Mouse (Mus musculus) hindbrain, embryonic 15.5 days (tissue): Measurements from ENCODE around the gene Snd1. TPM values are rescaled to one million over a fixed set of nuclear protein-coding genes. Genes with fewer than 3 reads are reported as not detected.

Source experiments
- ATAC-seq: fragments of 200-750 bp; cut with Nextera tagmentation; 2 replicates; pipeline ENCODE4 v1.8.0; 2017; ENCODE audit warnings: low read depth, moderate number of reproducible peaks, moderate TSS enrichment; ENCODE audit not compliant: low FRiP score
- H3K27ac ChIP-seq: fragments of 300-500 bp; sonication (generic); replicated peaks from 2 replicates; pipeline ENCODE4 v1.5.1; 2015; ENCODE audit warnings: mild to moderate bottlenecking, inconsistent platforms
- H3K27me3 ChIP-seq: fragments of 300-500 bp; sonication (generic); 2 replicates; pipeline ENCODE4 v1.6.1; 2015; ENCODE audit warnings: control low read depth, inconsistent platforms
- H3K36me3 ChIP-seq: fragments of 300-500 bp; sonication (generic); 2 replicates; pipeline ENCODE4 v1.6.1; 2015; ENCODE audit warnings: control low read depth, inconsistent platforms
- H3K4me1 ChIP-seq: fragments of 300-500 bp; sonication (generic); replicated peaks from 2 replicates; pipeline ENCODE4 v1.6.1; 2015; ENCODE audit warnings: control low read depth, inconsistent platforms
- H3K4me2 ChIP-seq: fragments of 300-500 bp; sonication (generic); 2 replicates; pipeline ENCODE4 v1.6.1; 2015; ENCODE audit warnings: moderate library complexity, mild to moderate bottlenecking, inconsistent platforms
- H3K4me3 ChIP-seq: fragments of 300-500 bp; sonication (generic); 2 replicates; pipeline ENCODE4 v1.5.1; 2015; ENCODE audit warnings: mild to moderate bottlenecking, inconsistent platforms
- H3K9ac ChIP-seq: fragments of 300-500 bp; sonication (generic); 2 replicates; pipeline ENCODE4 v1.6.1; 2015; ENCODE audit warnings: inconsistent platforms
- H3K9me3 ChIP-seq: fragments of 300-500 bp; sonication (generic); 2 replicates; pipeline ENCODE4 v1.6.1; 2016; ENCODE audit warnings: control low read depth, inconsistent platforms
- WGBS: fragments of 180-500 bp; shearing (Covaris S2); methylation state at CpG from one replicate; pipeline ENCODE4 v1.1.7; 2015; 5-methylcytosine and 5-hydroxymethylcytosine counted together
- polyA plus RNA-seq: library from polyadenylated mRNA; unstranded; fragments of >200 nt; fragmentation: Nextera tagmentation; extraction: Ambion mirVana; gene quantifications from 2 replicates; pipeline ENCODE4 v1.2.1, GENCODE M21; 2015

Gene Snd1
- polyA plus RNA-seq, 1 experiment from 2014 or later, result 76.4 TPM

DNA sequence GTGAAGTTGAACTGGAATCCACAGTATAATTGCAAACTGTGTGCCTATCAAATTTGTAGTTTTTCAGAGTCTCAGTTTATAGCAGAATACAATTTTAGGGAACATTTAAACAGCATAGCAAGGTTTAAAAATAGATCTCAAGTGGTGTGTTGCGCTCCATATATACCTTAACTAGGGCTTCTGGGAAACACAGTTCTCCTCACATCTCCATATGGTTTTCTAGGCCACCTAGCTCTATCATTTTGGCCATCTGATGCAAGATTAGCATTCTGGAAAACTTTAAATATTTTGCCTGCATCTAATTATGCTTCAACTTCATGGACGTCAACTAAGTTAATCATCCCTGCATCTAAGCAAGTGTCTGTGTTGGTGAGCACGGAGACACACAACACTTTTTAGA is 107.9 kb downstream of the Snd1 start:
- 96% methylated on average over 3 of the region's 3 CpGs for WGBS
- H3K9me3 ChIP-seq, result no peaks in the 10 kb centered on the region
- no peak overlapping the region for H3K4me2 ChIP-seq
- no peaks in the 10 kb centered on the region for H3K27me3 ChIP-seq
- H3K9ac ChIP-seq, result no peak overlapping the region
- H3K27ac ChIP-seq, result no peak overlapping the region
- no peaks in the 10 kb centered on the region for H3K36me3 ChIP-seq
- ATAC-seq, result no peak
- H3K4me3 ChIP-seq, result no peak overlapping the region
- no peaks in the 10 kb centered on the region for H3K4me1 ChIP-seq

- H3K4me1 ChIP-seq, result no peaks in the 10 kb centered on the region
- no peak for ATAC-seq
- H3K27ac ChIP-seq, result no peak overlapping the region
- no peak overlapping the region for H3K4me3 ChIP-seq
- H3K9ac ChIP-seq, result no peak overlapping the region
- H3K36me3 ChIP-seq, result no peaks in the 10 kb centered on the region
- no peaks in the 10 kb centered on the region for H3K9me3 ChIP-seq
- no peak overlapping the region for H3K4me2 ChIP-seq
- no peaks in the 10 kb centered on the region for H3K27me3 ChIP-seq
- 89% methylated on average over 2 of the region's 2 CpGs for WGBS
Measured at GRCm38 (mm10) chr6:28583399-28583798, 108.5 kb downstream of the Snd1 start.

GRCm38 (mm10) chr6:28586806-28587205 is 111.9 kb downstream of the Snd1 start:
- Histone ChIP-seq H3K9me3 (no peaks in the 10 kb centered on the region), H3K27me3 (no peaks in the 10 kb centered on the region), H3K36me3 (no peaks in the 10 kb centered on the region), H3K4me3 (no peak overlapping the region), H3K9ac (no peak overlapping the region), H3K27ac (no peak overlapping the region), H3K4me2 (no peak overlapping the region), H3K4me1 (0 out of 2 replicates have a peak, but pooled peaks cover 4% of the 10 kb centered on the region)
- ATAC-seq, result no peak
- 70% methylated on average over 3 of the region's 3 CpGs for WGBS

DNA sequence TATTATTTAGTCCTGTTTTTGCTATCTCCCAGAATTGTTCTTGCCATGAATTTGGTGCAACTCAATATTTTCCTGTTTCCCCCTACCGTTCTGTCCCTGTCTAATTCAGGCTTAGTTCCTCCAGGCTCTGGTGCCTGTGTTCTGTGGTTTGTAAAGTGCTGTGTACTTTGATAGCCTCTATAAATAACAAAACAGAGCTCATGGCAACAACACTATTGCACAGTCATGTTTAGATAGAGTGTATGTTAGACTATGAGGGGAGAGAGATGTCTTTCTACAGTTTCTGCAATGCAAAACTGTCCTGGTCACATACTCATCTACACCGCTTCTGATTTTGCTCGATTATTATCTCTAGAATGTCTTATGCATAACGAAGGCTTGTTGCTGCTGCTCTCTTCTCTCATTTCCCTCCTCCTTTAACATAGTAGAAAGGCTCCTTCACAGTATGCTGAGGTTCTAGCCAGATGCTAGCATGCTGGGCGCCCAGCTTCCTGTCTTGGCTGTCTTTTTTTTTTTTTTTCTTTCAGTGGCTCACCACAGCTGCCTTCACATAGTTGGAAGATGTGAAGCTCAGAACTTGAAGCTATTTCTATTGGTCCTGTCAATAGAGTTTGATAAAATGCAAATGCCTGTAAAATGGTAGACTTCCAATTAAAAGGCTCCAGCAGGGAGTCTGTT is 113.7 kb downstream of the Snd1 start:
- 0 out of 2 replicates have a peak overlapping the region, but pooled peaks have one; percentile 2 for H3K27ac ChIP-seq
- H3K36me3 ChIP-seq, result no peaks in the 10 kb centered on the region
- H3K4me2 ChIP-seq, result no peak overlapping the region
- 0 out of 2 replicates have a peak, but pooled peaks cover 4% of the 10 kb centered on the region for H3K4me1 ChIP-seq
- H3K9me3 ChIP-seq, result no peaks in the 10 kb centered on the region
- no peak overlapping the region for H3K9ac ChIP-seq
- H3K4me3 ChIP-seq, result no peak overlapping the region
- WGBS, result 83% methylated on average over 5 of the region's 5 CpGs
- no peaks in the 10 kb centered on the region for H3K27me3 ChIP-seq
- no peak for ATAC-seq

DNA sequence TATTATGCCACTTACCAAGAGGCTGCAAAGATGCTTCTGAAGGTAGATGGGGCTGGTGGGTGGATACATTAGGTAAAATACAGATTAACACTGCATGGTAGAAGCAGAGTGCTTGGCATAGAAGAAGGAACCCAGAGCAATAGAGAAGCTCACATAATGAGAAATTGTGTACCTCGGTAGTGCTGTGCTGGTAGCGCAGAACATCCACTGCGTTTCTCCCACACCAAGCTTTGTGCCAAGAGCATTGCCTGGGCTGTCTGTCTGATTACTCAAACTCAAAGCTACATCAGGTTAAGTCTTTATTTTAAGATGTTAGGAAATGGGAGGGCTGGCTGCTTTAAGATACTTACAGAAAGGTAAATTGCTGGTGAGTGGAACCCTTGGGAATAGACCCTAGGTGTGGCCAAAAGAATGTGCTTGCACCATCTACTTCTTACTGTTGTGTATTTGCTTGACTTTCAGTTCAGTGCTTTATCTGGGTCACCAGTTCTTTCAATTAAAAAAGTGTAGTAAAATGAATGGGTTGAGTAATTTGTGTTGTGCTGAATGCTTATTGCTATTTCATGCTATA is 117.5 kb downstream of the Snd1 start:
- H3K4me1 ChIP-seq, result 0 out of 2 replicates have a peak, but pooled peaks cover 4% of the 10 kb centered on the region
- H3K27ac ChIP-seq, result no peak overlapping the region
- no peak overlapping the region for H3K4me3 ChIP-seq
- no peak overlapping the region for H3K9ac ChIP-seq
- ATAC-seq, result no peak
- H3K36me3 ChIP-seq, result no peaks in the 10 kb centered on the region
- 91% methylated on average over 3 of the region's 3 CpGs for WGBS
- H3K4me2 ChIP-seq, result no peak overlapping the region
- no peaks in the 10 kb centered on the region for H3K27me3 ChIP-seq
- no peaks in the 10 kb centered on the region for H3K9me3 ChIP-seq

DNA sequence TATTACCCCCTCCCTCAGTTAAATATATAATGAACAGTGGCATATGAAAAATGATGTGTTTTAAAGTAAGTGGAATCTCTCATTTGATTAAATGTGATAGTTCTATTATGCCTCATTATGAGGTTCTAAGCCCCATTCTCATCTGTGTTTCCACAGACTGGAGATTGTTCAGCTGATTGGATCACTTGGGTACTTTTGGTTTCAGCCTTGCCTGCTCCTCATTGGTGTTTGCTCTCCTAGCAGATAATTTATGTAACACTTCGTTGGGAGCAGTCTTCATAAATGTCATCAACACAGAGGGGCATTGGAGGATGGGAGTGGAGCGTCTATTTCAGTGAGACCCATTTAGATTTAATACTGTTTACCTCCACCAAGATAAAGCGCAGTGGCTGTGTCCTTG is 118.8 kb downstream of the Snd1 start:
- no peaks in the 10 kb centered on the region for H3K27me3 ChIP-seq
- no peaks in the 10 kb centered on the region for H3K9me3 ChIP-seq
- H3K4me3 ChIP-seq, result no peak overlapping the region
- ATAC-seq, result no peak
- 78% methylated on average over 3 of the region's 3 CpGs for WGBS
- H3K4me1 ChIP-seq, result 0 out of 2 replicates have a peak, but pooled peaks cover 4% of the 10 kb centered on the region
- H3K9ac ChIP-seq, result no peak overlapping the region
- H3K36me3 ChIP-seq, result no peaks in the 10 kb centered on the region
- H3K27ac ChIP-seq, result no peak overlapping the region
- no peak overlapping the region for H3K4me2 ChIP-seq

DNA sequence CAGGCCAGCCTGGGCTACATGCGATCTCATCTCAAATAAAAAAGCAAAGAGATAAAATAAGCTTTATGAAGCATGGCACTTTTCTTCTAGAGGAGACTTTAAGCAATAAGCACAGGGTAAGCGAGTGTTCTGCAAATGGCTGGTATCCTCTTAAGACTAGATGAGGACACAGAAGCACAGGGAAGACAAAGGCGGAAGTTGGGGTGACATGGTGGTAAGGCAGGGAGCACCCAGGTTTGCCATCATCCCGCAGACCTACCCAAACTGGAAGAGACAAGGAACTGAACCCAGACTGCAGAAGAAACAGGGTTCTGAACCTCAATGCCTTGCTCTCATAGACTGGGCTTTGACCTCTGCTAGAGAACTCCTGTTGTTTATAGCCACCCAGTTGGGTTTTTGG is 119.8 kb downstream of the Snd1 start:
- Histone ChIP-seq H3K27ac (no peak overlapping the region), H3K9ac (no peak overlapping the region), H3K9me3 (no peaks in the 10 kb centered on the region), H3K4me1 (no peaks in the 10 kb centered on the region), H3K36me3 (no peaks in the 10 kb centered on the region), H3K4me3 (no peak overlapping the region), H3K27me3 (no peaks in the 10 kb centered on the region), H3K4me2 (no peak overlapping the region)
- WGBS, result 94% methylated on average over 4 of the region's 4 CpGs
- no peak for ATAC-seq

DNA sequence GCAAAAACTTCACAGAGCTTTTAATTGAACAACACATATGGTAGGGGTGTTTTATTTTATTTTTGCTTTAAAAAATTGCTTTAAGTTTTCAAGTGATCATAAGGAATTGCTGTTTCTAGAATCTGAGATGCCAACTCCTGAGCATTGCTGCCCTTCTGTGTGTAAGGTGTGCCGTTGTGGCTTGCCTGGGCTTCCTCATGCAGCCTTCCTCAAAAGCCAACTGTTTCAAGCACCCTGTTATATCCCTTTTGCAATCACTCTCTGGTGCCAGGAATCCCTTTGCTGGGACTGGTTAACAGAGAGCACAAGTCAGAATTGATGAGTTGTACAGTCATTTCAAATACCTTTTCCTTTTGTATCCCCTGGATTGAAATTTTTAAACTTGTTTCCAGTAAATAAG is 120.3 kb downstream of the Snd1 start:
- no peak for ATAC-seq
- no peaks in the 10 kb centered on the region for H3K36me3 ChIP-seq
- 89% methylated on average over 1 of the region's 1 CpGs for WGBS
- no peaks in the 10 kb centered on the region for H3K27me3 ChIP-seq
- H3K27ac ChIP-seq, result no peak overlapping the region
- no peak overlapping the region for H3K4me3 ChIP-seq
- no peak overlapping the region for H3K9ac ChIP-seq
- no peaks in the 10 kb centered on the region for H3K4me1 ChIP-seq
- no peak overlapping the region for H3K4me2 ChIP-seq
- H3K9me3 ChIP-seq, result no peaks in the 10 kb centered on the region

GRCm38 (mm10) chr6:28597266-28597665 is 122.3 kb downstream of the Snd1 start:
- Histone ChIP-seq H3K4me2 (no peak overlapping the region), H3K4me3 (no peak overlapping the region), H3K9ac (no peak overlapping the region), H3K27me3 (no peaks in the 10 kb centered on the region), H3K9me3 (no peaks in the 10 kb centered on the region), H3K36me3 (no peaks in the 10 kb centered on the region), H3K4me1 (no peaks in the 10 kb centered on the region), H3K27ac (no peak overlapping the region)
- 92% methylated on average over 5 of the region's 5 CpGs for WGBS
- no peak for ATAC-seq

- ATAC-seq, result no peak
- no peak overlapping the region for H3K27ac ChIP-seq
- peaks cover 6% of the 10 kb centered on the region; the same call in 1 of the 2 replicates for H3K4me1 ChIP-seq
- no peak overlapping the region for H3K9ac ChIP-seq
- no peak overlapping the region for H3K4me2 ChIP-seq
- WGBS, result 95% methylated on average over 5 of the region's 5 CpGs
- H3K4me3 ChIP-seq, result no peak overlapping the region
- no peaks in the 10 kb centered on the region for H3K27me3 ChIP-seq
- H3K9me3 ChIP-seq, result no peaks in the 10 kb centered on the region
- H3K36me3 ChIP-seq, result no peaks in the 10 kb centered on the region
Measured at GRCm38 (mm10) chr6:28599120-28599519, 124.2 kb downstream of the Snd1 start.

DNA sequence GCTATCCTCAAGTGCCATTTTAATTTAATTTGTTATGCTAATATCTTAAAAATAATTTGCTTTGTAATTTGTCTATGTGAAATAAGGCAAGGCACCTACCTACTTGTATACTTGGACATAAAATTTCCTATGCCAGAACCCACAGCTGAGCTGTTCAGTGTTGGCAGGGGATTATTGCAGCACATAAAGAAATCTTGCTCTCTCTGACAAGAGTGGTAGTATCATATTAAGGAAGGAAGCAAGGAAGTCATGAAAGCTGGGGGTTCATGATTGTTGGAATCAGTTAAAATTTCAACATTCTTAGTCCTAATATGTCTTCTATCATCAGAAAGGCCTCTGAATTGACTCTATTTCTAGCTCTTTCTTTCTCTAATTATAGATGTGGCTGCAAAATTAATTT is 125.5 kb downstream of the Snd1 start:
- ATAC-seq, result no peak
- Histone ChIP-seq H3K4me1 (peaks cover 6% of the 10 kb centered on the region; the same call in 1 of the 2 replicates), H3K36me3 (no peaks in the 10 kb centered on the region), H3K4me3 (no peak overlapping the region), H3K27ac (no peak overlapping the region), H3K27me3 (no peaks in the 10 kb centered on the region), H3K9me3 (no peaks in the 10 kb centered on the region), H3K9ac (no peak overlapping the region), H3K4me2 (no peak overlapping the region)

- H3K4me3 ChIP-seq, result no peak overlapping the region
- 81% methylated on average over 3 of the region's 3 CpGs for WGBS
- H3K9me3 ChIP-seq, result no peaks in the 10 kb centered on the region
- no peak for ATAC-seq
- no peak overlapping the region for H3K4me2 ChIP-seq
- H3K36me3 ChIP-seq, result no peaks in the 10 kb centered on the region
- H3K27me3 ChIP-seq, result no peaks in the 10 kb centered on the region
- no peak overlapping the region for H3K27ac ChIP-seq
- H3K9ac ChIP-seq, result no peak overlapping the region
- peaks cover 11% of the 10 kb centered on the region; the same call in 1 of the 2 replicates for H3K4me1 ChIP-seq
Measured at GRCm38 (mm10) chr6:28603401-28603800, 128.5 kb downstream of the Snd1 start.

- no peak overlapping the region for H3K9ac ChIP-seq
- no peaks in the 10 kb centered on the region for H3K27me3 ChIP-seq
- H3K4me1 ChIP-seq, result peaks cover 11% of the 10 kb centered on the region; the same call in 1 of the 2 replicates
- WGBS, result 36% methylated on average over 3 of the region's 3 CpGs
- H3K27ac ChIP-seq, result no peak overlapping the region
- no peaks in the 10 kb centered on the region for H3K36me3 ChIP-seq
- no peak overlapping the region for H3K4me3 ChIP-seq
- H3K4me2 ChIP-seq, result no peak overlapping the region
- H3K9me3 ChIP-seq, result no peaks in the 10 kb centered on the region
- ATAC-seq, result no peak
Measured at GRCm38 (mm10) chr6:28603823-28604222, 128.9 kb downstream of the Snd1 start.
